Mouse (Mus musculus): ENCODE results near the gene Grb10.

- TF ChIP-seq POLR2A (IDR thresholded peaks at IDR 0.05; ENCODE audit: borderline replicate concordance, extremely low read depth, low read depth, low read length) = no peak
- no peak for TF ChIP-seq CTCF (IDR thresholded peaks at IDR 0.05; ENCODE audit: insufficient read depth, low read length)
Observed at GRCm38 (mm10) chr11:11968830-11969229, 69.7 kb downstream of the Grb10 start.

Measured in lung, adult 2 months (tissue).